Mouse (Mus musculus) layer of hippocampus, adult 2 months (tissue): ENCODE results near the gene Slamf6. TPM values are rescaled to one million over a fixed set of nuclear protein-coding genes. Genes with fewer than 3 reads are reported as not detected.
"Not testable (repeated sequence)": the region's sequence is repeated elsewhere in the genome, so short reads cannot be mapped to it uniquely, and the experiment has no call there.

Source experiments
- DNase-seq, 2 experiments: peaks; one replicate each; pipeline ENCODE4 v3.0.0; 2022; ENCODE audit warnings: low spot score in 2 of 2
- H3K27ac ChIP-seq: fragments of 200-600 bp; 2 replicates; pipeline ENCODE4 v1.8.1; 2022
- H3K4me3 ChIP-seq: fragments of 200-600 bp; 2 replicates; pipeline ENCODE4 v1.8.1; 2022; ENCODE audit warnings: mild to moderate bottlenecking
- CTCF ChIP-seq: fragments of 200-600 bp; conservative IDR thresholded peaks from 2 replicates; pipeline ENCODE4 v1.8.1; 2022; ENCODE audit warnings: antibody characterized with exemption, mild to moderate bottlenecking, moderate library complexity
- long read RNA-seq, 2 experiments: library from polyadenylated mRNA; stranded (forward); transcript quantifications; one replicate each; pipeline ENCODE4 v2.0.0; 2021; ENCODE audit warnings: borderline mapping rate in 2 of 2
- total RNA-seq, 2 experiments: library from RNA; stranded (reverse); gene quantifications; 2 replicates each; pipeline ENCODE4 v1.2.3; 2021

Slamf6 gene
- not detected for total RNA-seq
- long read RNA-seq, experiment 1, full-length matches to known transcripts, result 1 of 1 reads
- long read RNA-seq, experiment 1, partial matches to known transcripts, result 0 of 1 reads
- long read RNA-seq, experiment 1, other reads (novel, unspliced or antisense), result 0 of 1 reads
- long read RNA-seq, experiment 2, result 0 reads

DNA sequence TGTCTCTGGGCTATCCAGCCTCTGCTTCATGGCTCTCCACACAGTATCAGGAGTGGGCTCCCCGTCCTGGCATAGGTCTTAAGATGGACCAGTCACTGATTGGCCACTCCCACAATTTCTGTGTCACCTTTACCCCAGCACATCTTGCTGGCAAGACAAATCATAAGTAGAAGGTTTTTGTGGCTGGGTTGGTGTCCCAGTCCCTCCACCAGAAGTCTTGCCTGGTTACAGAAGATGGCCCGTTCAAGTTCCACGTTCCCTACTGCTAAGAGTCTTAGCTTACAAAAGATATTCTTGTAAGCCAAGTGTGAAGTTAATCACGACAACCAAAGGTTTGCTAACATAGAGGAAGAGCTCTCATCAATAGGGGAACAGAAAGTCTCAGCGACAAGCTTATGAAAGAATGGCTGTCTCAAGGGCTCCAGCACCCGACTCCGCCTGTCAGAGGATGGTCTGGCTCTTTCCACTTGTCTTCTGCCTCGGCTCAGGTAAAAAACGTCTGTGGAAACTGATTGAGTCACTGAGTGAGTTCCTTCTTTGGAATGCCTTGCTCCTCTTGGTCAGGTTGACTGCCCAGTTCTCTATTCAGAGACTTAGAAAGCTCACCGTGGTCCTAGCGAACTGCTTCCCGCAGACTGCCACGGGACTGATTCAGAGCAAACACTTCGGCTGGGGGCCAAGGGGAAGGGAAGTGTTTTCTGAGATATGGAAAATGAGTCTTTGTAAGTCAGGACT is at the start of gene Slamf6:
Gene Slamf6 (plus strand): TSS at position 211 of the 735 bp plus-strand sequence.
- TF ChIP-seq CTCF, result no peak
- Histone ChIP-seq H3K27ac (no peak within 1 kb of the TSS), H3K4me3 (no peak within 1 kb of the TSS)
- no peak for DNase-seq

DNA sequence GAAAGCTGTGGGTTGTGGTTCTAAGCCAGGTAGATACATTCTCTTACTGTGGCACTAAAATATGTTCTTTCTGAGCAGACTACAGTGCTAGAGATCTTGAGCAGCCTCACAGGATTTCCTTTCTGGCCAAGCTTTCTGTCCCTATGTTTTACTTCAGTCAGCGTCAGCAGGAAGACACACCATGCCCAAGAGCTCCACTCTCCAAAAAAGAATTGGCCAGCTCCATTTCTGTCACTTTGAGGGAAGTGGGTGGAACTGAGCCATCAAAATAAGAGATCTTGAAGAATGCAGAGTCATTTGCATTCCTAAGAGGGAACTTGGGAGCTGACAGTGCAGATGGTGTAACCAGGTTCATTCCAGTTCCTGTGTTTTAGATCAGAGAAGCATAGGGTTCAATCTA is 30.3 kb upstream of the Slamf6 start:
- H3K4me3 ChIP-seq, result no peak overlapping the region
- no peak for DNase-seq
- no peak for TF ChIP-seq CTCF
- no peak overlapping the region for H3K27ac ChIP-seq

DNA sequence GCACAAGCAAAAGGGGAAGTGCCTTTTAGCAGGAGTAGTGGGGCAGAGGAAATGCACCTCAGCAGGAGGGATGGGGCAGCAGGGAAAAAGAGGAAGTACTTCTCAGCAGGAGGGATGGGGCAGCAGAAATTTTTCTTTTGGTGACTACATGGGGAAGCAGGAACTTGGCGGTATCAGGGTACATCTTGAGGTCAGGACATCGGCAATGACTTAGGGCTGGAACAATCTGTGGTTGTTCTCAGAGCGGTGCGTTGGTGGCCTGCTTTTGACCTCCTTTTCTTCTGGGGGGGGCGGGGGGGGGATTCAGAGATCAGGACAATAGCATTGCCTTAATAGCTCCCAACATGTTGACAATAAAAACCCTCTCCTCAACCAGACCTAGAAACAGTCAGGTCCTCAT is 22.0 kb upstream of the Slamf6 start, which contains the start of gene Gm10521:
Gene Gm10521 (plus strand): TSS at position 301 of the 400 bp plus-strand sequence.
- not testable (repeated sequence) for H3K4me3 ChIP-seq, DNase-seq, H3K27ac ChIP-seq

DNA sequence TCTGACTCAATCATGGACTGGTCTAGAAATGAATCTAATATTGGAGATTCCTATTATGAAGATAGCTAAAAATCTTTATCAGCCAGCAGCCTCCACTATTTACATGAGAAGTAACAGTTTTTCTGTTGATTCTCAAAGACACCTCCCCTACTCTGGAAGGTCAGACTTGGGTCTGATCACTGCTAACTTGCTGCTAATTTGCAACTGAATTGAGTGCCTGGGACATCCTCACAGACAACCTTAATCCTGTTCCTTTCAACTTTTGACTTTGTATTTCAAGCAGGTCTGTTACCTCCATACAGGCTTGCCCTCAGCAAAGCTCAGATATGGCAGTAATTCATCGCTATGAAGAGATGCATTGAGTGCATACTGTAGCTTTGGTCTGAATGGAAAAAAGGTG is 13.3 kb upstream of the Slamf6 start:
- DNase-seq, result no peak
- no peak for TF ChIP-seq CTCF
- Histone ChIP-seq H3K4me3 (no peak overlapping the region), H3K27ac (no peak overlapping the region)

DNA sequence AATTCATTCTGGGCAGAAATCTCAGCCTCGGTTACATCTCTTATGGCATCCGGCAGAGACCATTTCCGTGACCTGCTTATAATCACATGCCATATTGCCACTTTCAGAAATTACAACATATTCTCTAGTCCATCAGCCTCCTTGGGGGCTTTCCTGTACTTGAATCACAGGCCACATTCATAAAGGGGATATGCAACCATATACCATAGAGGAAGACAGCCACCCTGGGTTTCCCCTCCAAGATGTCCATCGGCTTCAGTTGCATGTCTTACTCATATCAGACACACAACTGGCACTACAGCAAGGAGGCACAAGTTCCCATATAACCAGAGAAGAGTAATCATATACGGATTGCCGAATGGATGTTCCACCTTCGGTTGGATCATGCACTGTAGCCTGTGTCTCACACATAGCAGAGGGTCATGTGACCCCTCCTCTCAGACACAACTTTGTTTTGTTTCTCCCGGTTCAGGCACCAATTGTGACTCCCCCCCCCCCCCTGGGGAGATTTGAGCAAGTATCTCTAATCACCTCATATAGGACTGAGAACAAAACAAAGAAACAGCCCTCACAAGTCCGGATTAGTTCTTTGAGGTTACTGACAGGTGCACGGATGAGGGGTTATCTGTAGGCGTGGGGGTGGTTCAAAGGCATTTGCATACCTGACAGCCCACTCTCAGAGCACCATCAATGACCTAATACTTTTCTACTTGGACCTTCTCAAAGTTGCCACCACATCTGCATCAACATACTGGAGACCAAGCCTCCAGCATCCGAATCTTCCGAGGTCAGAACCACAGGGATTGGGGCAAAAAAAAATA is 1.5 kb upstream of the Slamf6 start:
- no peak for TF ChIP-seq CTCF
- Histone ChIP-seq H3K4me3 (no peak overlapping the region), H3K27ac (no peak overlapping the region)
- no peak for DNase-seq

DNA sequence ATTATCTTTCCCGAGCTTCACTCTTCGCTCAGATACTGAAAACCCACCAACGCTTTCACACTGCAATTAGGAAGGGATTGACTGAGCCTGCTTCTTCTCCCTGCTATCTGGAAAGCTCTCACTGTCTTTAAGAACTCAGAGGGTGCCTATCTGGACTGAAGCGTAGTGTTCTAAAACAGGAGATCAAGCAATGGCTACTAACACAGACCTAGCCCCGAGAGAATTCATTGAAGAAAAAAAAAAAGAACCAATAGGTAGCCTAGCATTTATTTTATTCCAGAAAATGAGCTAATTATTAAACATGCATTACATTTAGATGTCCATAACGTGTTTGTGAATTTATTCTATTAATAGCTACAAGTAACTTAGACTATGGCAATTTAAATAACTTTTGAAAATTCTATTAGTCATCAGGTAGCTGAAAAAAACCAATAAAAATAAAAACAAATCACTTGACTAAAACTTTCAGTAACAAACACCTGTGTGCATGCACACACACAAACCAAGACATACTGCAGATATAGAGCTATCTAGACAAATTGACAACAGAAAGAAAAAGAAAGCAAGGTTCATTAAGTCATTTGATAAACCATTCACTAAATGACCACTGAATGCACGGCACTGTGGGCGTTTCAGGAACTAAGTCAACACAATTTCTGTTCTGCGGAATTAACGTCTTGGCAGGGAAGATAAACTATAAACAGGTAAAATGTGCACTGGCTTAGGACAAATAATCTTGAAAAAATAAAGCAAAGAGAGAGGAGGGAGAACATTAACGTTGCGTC is 1.0 kb downstream of the Slamf6 start:
- no peak overlapping the region for H3K4me3 ChIP-seq
- no peak for TF ChIP-seq CTCF

DNA sequence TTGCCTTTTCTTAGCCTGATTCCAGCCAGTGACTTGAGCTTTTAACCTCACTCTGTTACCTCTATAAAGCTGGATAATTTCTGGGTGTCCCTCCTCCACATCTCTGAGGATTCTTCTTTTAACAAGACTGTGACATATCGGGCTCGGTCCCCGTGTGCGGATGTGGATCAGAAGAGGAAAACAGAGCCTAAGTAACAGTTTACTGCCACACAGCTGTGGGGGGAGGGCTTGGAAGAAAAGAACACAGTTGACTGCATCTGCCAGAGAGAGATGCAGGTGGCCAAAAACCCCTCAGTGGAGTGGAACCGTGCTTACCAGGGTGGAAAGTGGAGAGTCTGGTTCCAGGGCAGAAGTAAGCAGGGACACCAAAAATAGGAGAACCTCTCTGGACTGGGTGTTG is 1.9 kb downstream of the Slamf6 start:
- Histone ChIP-seq H3K4me3 (no peak overlapping the region), H3K27ac (no peak overlapping the region)
- DNase-seq, result no peak
- no peak for TF ChIP-seq CTCF

More for the DNA sequence above, 1.0 kb downstream of the Slamf6 start:
- H3K27ac ChIP-seq, result no peak overlapping the region
- no peak for DNase-seq

DNA sequence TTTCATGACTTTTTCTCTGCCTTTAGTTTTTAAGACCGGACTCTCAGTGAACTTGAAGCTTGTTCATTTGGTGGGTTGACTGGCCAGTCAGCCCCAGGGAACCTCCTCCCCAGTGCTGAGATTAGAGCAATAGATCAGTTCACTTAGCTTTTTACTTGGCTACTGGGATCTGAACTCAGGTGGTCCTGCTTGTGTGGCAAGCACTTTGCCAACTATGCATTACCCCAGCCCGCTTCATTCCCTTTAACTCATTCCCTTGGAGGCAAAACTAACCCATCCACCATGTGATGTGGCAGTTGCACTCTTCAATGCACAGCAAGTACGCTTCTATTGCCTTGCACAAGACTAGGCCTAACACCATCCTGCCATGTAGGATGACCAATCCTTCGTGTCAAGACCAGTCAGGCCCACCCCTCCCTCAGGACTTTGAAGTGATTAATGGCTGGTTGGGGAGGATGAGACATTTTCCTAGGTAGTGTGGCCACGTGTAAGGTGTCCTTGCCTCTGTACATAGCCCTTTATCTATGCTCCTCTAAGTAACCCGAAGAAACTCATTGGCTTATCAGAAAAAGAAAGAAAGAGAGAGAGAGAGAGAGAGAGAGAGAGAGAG is 2.7 kb downstream of the Slamf6 start:
- Histone ChIP-seq H3K27ac (no peak overlapping the region), H3K4me3 (no peak overlapping the region)
- DNase-seq, result no peak
- TF ChIP-seq CTCF, result no peak

DNA sequence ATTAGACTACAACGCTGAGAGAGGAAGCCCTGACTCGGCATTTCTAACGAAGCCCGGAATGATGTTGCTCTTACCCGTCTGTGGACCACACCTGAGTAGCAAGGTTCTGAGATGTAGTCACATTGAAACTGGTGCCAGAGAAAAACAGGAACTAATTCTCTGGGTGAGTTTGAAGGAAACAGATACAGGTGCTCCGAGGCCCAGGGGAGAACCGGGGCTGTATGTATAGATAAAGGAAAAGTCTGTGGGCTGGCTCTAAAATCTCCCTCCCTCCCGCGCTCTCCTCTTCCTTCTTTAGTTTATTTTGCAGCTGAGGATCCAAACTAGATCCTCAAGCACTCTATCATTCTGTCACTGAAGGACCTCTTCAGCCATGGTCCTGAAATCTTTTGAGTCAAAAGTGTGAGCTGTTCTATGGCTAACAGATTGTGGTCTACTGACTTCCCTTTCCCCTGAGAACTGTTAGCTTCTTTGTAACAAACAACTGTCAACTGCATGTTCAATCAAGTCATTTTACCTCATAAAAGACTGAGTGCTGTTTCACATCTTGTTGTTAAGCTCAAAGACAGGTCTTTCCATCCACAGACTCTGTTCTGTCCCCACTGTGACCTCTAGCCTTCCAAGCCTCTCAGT is 3.8 kb downstream of the Slamf6 start:
- Histone ChIP-seq H3K27ac (no peak overlapping the region), H3K4me3 (no peak overlapping the region)
- TF ChIP-seq CTCF, result no peak
- no peak for DNase-seq

DNA sequence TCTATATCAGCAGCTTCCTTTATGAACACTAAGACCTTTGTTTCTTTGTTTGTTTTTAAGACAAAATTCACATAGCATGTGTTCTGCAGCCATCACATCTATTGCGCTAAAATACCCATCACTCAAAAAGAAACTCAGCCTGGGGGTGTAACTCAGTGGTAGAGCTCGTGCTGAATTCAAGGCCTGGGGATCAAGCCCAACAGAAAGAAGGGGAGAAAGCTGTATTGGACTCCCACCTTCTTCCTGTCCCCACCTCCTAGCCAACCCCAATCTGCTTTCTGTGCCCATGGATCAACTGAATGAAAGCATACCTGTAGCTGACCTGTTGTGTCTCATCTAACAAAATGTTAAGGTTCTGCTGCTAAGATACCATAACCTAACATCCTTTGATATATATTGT is 4.3 kb downstream of the Slamf6 start:
- no peak overlapping the region for H3K27ac ChIP-seq
- TF ChIP-seq CTCF, result no peak
- no peak for DNase-seq
- H3K4me3 ChIP-seq, result no peak overlapping the region

DNA sequence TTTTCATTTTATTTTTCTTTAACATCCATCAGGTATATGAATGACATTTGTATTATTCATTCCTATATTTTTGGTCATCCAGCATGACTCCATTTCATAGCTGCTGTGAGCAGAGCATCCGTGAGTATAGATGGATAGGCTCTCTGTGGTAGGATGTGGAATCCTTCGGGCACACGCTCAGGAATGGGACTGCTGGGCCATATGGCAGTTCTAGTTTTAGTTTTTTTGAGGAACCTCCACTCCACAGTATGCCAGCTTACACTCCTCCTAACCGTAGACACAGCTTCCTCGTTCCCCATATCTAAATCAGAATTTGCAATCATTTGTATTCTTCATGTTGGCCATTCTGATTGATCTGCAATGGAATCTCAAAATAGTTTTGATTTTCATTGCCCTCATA is 5.5 kb downstream of the Slamf6 start:
- TF ChIP-seq CTCF, result no peak
- Histone ChIP-seq H3K4me3 (no peak overlapping the region), H3K27ac (no peak overlapping the region)
- DNase-seq, result no peak

DNA sequence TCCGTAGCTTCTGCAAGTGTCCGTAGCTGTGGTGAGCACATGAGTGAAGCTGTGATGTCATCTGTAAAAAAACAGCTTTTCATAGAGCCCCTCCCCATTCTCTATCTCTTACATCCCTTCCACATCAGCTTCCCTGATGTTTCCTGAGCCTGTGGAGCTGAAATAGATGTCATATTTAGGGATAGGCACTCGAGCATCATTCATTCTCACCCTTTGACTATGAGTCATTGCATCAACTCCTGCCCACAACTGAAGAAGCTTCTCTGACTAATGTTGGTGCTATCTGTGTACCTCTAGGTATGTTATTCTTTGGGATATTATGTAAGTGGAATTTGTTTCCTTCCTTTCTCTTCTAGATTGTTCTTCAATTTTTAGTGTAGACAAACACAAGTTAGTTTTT is 7.6 kb downstream of the Slamf6 start:
- Histone ChIP-seq H3K4me3 (no peak overlapping the region), H3K27ac (no peak overlapping the region)
- no peak for DNase-seq
- TF ChIP-seq CTCF, result no peak
